In genomic region chr17:53532425-53532824, GRCm38 (mm10) we compare ENCODE assay signal across 16 mouse cellular contexts. TPM values are rescaled to one million over a fixed set of nuclear protein-coding genes. Genes with fewer than 3 reads are reported as not detected.
A peak's percentile ranks its signal among the peaks of the same experiment; 100 is the strongest.
DNase-seq lines count a peak whose midpoint lies in the region; ATAC-seq and TF ChIP-seq lines count a peak whose summit lies in the region.
"Had no signal": no experiment of that assay in that cellular context is flagged by ENCODE, and none has a peak within 500 bp of the region (broad histone marks: within the 10 kb centered on the region; RNA-seq: fewer than 3 reads in every experiment).

No protein-coding gene starts in this region.

- H3K36me3 ChIP-seq in intestine, postnatal 0 days (ENCODE audit: control insufficient read depth, insufficient read depth) = no peaks in the 10 kb centered on the region
- no peaks in the 10 kb centered on the region for H3K36me3 ChIP-seq in forebrain, embryonic 14.5 days (ENCODE audit: control insufficient read depth, insufficient read depth, low read length)
- no peaks in the 10 kb centered on the region for H3K36me3 ChIP-seq in midbrain, embryonic 15.5 days (replicated peaks)
- H3K36me3 ChIP-seq: G1E; heart, embryonic 15.5 days; hindbrain, embryonic 15.5 days; kidney, embryonic 15.5 days; limb, embryonic 13.5 days had no signal

- H3K27ac ChIP-seq in intestine, postnatal 0 days (ENCODE audit: low read depth, low read length) = no peak overlapping the region
- no peak overlapping the region for H3K27ac ChIP-seq in forebrain, embryonic 14.5 days (ENCODE audit: low read depth, low read length)
- H3K27ac ChIP-seq in midbrain, embryonic 15.5 days = no peak overlapping the region
- H3K27ac ChIP-seq: heart, embryonic 15.5 days; hindbrain, embryonic 15.5 days; kidney, embryonic 15.5 days; limb, embryonic 13.5 days had no signal

- TF ChIP-seq CTCF in intestine, postnatal 0 days (IDR thresholded peaks at IDR 0.05; ENCODE audit: low read depth) = no peak

- H3K9me3 ChIP-seq in intestine, postnatal 0 days (ENCODE audit: control insufficient read depth) = no peaks in the 10 kb centered on the region
- H3K9me3 ChIP-seq in forebrain, embryonic 14.5 days (replicated peaks; ENCODE audit: control insufficient read depth, low read length) = no peaks in the 10 kb centered on the region
- H3K9me3 ChIP-seq in midbrain, embryonic 15.5 days = no peaks in the 10 kb centered on the region
- H3K9me3 ChIP-seq: G1E; heart, embryonic 15.5 days; hindbrain, embryonic 15.5 days; kidney, embryonic 15.5 days; limb, embryonic 13.5 days had no signal

- H3K9ac ChIP-seq in intestine, postnatal 0 days (ENCODE audit: low read depth, low read length) = no peak overlapping the region
- no peak overlapping the region for H3K9ac ChIP-seq in forebrain, embryonic 14.5 days (ENCODE audit: low read length)
- H3K9ac ChIP-seq in midbrain, embryonic 15.5 days = no peak overlapping the region
- H3K9ac ChIP-seq: heart, embryonic 15.5 days; hindbrain, embryonic 15.5 days; kidney, embryonic 15.5 days; limb, embryonic 13.5 days had no signal

- H3K4me2 ChIP-seq in intestine, postnatal 0 days (replicated peaks; ENCODE audit: low read depth) = no peak overlapping the region
- H3K4me2 ChIP-seq in forebrain, embryonic 14.5 days (ENCODE audit: low read length) = no peak overlapping the region
- no peak overlapping the region for H3K4me2 ChIP-seq in midbrain, embryonic 15.5 days
- H3K4me2 ChIP-seq: heart, embryonic 15.5 days; hindbrain, embryonic 15.5 days; kidney, embryonic 15.5 days; limb, embryonic 13.5 days had no signal

- WGBS in intestine, postnatal 0 days = 26% methylated on average over 2 of the region's 2 CpGs
- 73% methylated on average over 2 of the region's 2 CpGs for WGBS in forebrain, embryonic 14.5 days
- WGBS in midbrain, embryonic 15.5 days = 78% methylated on average over 2 of the region's 2 CpGs

- no peak for ATAC-seq in intestine, postnatal 0 days
- ATAC-seq in forebrain, embryonic 14.5 days = no peak
- ATAC-seq in midbrain, embryonic 15.5 days (replicated peaks) = no peak
- ATAC-seq: activated CD4-positive, CD25-positive, alpha-beta regulatory T cell, adult 4 months; forebrain, embryonic 16.5 days had no signal

- DNase-seq in testis, postnatal 10 days (ENCODE audit: low spot score) = peak; percentile 51
- no peak for DNase-seq in testis, postnatal 14 days (ENCODE audit: low spot score)
- peak; percentile 59 for DNase-seq in NIH3T3 (ENCODE audit: low read depth)
- DNase-seq in induced T-regulatory cell, adult 2 months (ENCODE audit: low read depth) = peak; percentile 68
- no peak for DNase-seq in forebrain, embryonic 14.5 days (ENCODE audit: low spot score)
- DNase-seq: gastrocnemius, postnatal 36 days; thymus, postnatal 36 days had no signal

- no peaks in the 10 kb centered on the region for H3K4me1 ChIP-seq in intestine, postnatal 0 days (replicated peaks; ENCODE audit: control insufficient read depth, insufficient read depth, low read length)
- H3K4me1 ChIP-seq in forebrain, embryonic 14.5 days (ENCODE audit: control insufficient read depth, insufficient read depth, low read length) = no peaks in the 10 kb centered on the region
- H3K4me1 ChIP-seq in midbrain, embryonic 15.5 days = no peaks in the 10 kb centered on the region
- H3K4me1 ChIP-seq: hindbrain, embryonic 15.5 days; kidney, embryonic 15.5 days; limb, embryonic 13.5 days had no signal

- no peaks in the 10 kb centered on the region for H3K27me3 ChIP-seq in intestine, postnatal 0 days (replicated peaks; ENCODE audit: control insufficient read depth, insufficient read depth, low read length)
- H3K27me3 ChIP-seq in forebrain, embryonic 14.5 days (replicated peaks; ENCODE audit: control insufficient read depth, insufficient read depth, low read length) = no peaks in the 10 kb centered on the region
- H3K27me3 ChIP-seq in midbrain, embryonic 15.5 days (replicated peaks) = no peaks in the 10 kb centered on the region
- H3K27me3 ChIP-seq: heart, embryonic 15.5 days; hindbrain, embryonic 15.5 days; kidney, embryonic 15.5 days; limb, embryonic 13.5 days had no signal

- H3K4me3 ChIP-seq in intestine, postnatal 0 days (ENCODE audit: low read depth, low read length) = no peak overlapping the region
- H3K4me3 ChIP-seq in forebrain, embryonic 14.5 days (ENCODE audit: low read depth, low read length) = no peak overlapping the region
- no peak overlapping the region for H3K4me3 ChIP-seq in midbrain, embryonic 15.5 days
- H3K4me3 ChIP-seq: heart, embryonic 15.5 days; hindbrain, embryonic 15.5 days; kidney, embryonic 15.5 days; limb, embryonic 13.5 days had no signal

RNA-seq across cellular contexts. Expression of gene Pp2d1, which starts 6.8 kb away (rescaled TPM):
- 0.07 and 0.27 TPM in 2 replicates for polyA plus RNA-seq in intestine, postnatal 0 days (2015; fragmentation: Nextera tagmentation; extraction: Ambion mirVana)
- polyA plus RNA-seq in forebrain, embryonic 14.5 days (2014; fragmentation: Nextera tagmentation; extraction: Ambion mirVana) = 0.29 and 0.35 TPM in 2 replicates
- 0.60 and 0.65 TPM in 2 replicates for polyA plus RNA-seq in midbrain, embryonic 15.5 days (2015; fragmentation: Nextera tagmentation; extraction: Ambion mirVana)
- polyA plus RNA-seq: G1E had no signal

RNA-seq across cellular contexts. Expression of gene Kat2b, which starts 34.2 kb away (rescaled TPM):
- polyA plus RNA-seq in intestine, postnatal 0 days (2015; fragmentation: Nextera tagmentation; extraction: Ambion mirVana) = 5.9 and 6.1 TPM in 2 replicates
- polyA plus RNA-seq in forebrain, embryonic 14.5 days (2014; fragmentation: Nextera tagmentation; extraction: Ambion mirVana) = 6.4 and 6.9 TPM in 2 replicates
- 6.5 and 6.7 TPM in 2 replicates for polyA plus RNA-seq in midbrain, embryonic 15.5 days (2015; fragmentation: Nextera tagmentation; extraction: Ambion mirVana)

RNA-seq across cellular contexts. Expression of gene Rab5a, which starts 53.4 kb away (rescaled TPM):
- 74.6 and 77.9 TPM in 2 replicates for polyA plus RNA-seq in intestine, postnatal 0 days (2015; fragmentation: Nextera tagmentation; extraction: Ambion mirVana)
- polyA plus RNA-seq in forebrain, embryonic 14.5 days (2014; fragmentation: Nextera tagmentation; extraction: Ambion mirVana) = 81.6 and 101 TPM in 2 replicates
- polyA plus RNA-seq in midbrain, embryonic 15.5 days (2015; fragmentation: Nextera tagmentation; extraction: Ambion mirVana) = 104 and 110 TPM in 2 replicates

Comparison
In these comparisons a context has a peak if more than half of its experiments do, and no peak if none do; other contexts are left out.
1. DNase-seq: peak in testis, postnatal 10 days (single experiment), NIH3T3 (single experiment) and induced T-regulatory cell, adult 2 months (single experiment); none in testis, postnatal 14 days (single experiment) and forebrain, embryonic 14.5 days (single experiment).